Mouse (Mus musculus): Measurements from ENCODE around the gene Smim27. TPM values are rescaled to one million over a fixed set of nuclear protein-coding genes. Genes with fewer than 3 reads are reported as not detected.

Gene Smim27
- polyA plus RNA-seq (2012; rRNA removed): 6.1 and 6.9 TPM in 2 replicates

GRCm38 (mm10) chr4:40269430-40270032 is at the start of gene Smim27, which contains the start of gene Topors:
TSS of gene Smim27 (plus strand) at chr4:40269579.
TSS of gene Topors (minus strand) at chr4:40269850.
- DNase-seq (ENCODE audit: extremely low spot score in 1 of 2, low spot score in 1 of 2): peak; percentile 93 to 96

- no peak for DNase-seq (ENCODE audit: extremely low spot score in 1 of 2, low spot score in 1 of 2)
Observed at GRCm38 (mm10) chr4:40220437-40220836, 48.9 kb upstream of the Smim27 start.

DNA sequence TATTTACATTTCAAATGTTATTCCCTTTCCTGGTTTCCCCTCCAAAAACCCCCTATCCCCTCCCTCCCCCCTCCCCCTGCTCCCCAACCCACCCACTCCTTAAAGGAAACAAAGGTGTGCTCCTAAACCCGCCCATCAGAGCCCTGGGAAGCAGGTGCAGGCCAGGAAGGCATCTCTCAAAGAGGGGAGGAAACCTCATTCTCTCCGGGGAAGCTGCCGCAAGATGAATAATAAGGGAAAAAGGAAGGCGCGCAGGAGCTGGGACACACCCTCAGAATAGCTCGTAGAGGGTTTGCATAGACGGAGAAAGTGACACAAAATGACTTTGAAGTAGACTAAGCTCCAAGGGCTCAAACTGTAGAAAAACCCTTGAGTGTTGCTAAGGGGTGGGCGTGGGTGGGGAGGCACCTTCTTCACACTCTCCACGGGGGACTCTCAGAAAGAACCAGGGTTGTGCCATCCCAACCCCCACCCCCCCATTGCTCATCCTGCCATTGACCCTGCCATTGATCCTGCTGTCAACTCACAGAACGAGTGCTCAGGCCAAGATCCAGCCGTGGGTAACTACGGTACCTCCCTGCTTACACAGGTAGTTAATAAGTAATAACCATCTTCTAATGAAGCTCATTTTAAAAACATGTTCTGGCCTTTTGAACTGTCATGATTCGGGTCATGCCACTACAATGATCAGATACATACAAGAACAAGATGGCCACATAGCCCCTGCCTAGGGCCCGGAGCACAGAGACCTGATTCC is 48.2 kb upstream of the Smim27 start:
- no peak for DNase-seq (ENCODE audit: extremely low spot score in 1 of 2, low spot score in 1 of 2)

DNA sequence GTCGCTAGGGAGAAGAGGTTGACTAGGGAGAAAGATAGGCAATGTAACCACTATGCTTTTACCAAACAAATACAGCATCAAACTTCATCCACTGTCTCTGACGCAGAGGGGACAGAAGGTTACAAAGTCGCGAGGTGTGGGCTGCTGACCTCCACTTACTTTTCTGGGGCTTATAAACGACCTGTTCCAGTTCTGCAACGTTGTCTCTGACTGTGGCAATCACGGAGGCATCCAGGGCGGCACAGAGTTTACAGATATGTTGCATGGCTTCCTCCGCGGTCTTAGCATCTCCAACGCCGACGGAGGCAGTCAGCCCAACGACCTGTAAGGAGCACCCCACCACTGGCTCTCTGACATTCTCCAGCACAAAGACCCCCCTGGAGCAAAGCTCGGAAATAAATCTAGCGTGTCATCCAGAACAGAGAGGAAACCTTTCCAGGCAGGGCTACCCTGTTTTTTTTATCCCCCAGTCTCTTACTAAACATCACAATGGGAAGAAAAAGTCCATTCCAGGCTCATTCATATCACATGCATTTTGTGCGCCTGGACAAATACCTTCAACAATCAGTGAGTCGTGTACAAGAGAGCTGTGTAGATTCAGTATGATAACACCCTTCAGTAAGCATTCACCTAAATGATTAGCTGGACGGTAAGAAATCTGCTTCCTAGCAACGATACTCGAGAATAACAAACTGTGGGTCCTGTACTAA is 47.3 kb upstream of the Smim27 start:
- DNase-seq (ENCODE audit: extremely low spot score in 1 of 2, low spot score in 1 of 2): no peak

DNA sequence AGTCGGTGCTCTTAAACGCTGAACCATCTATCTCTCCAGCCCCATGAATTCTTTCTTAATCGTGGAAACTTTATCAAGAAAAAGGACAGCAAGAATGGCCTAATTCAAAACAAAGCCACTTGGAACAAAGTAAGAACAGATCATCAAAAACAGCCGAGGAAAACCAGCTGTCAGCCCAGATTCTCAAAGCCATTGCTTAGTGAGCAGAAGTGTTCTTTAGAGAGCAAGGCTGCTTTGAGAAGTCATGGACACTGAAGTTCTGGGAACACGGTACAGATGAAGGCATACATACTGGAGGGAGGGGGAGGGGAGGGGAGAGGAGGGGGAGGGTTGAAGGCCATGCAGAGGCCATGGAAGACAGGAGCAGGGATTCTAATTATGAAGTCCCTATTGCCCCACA is 43.3 kb upstream of the Smim27 start:
- DNase-seq (ENCODE audit: extremely low spot score in 1 of 2, low spot score in 1 of 2): no peak

DNA sequence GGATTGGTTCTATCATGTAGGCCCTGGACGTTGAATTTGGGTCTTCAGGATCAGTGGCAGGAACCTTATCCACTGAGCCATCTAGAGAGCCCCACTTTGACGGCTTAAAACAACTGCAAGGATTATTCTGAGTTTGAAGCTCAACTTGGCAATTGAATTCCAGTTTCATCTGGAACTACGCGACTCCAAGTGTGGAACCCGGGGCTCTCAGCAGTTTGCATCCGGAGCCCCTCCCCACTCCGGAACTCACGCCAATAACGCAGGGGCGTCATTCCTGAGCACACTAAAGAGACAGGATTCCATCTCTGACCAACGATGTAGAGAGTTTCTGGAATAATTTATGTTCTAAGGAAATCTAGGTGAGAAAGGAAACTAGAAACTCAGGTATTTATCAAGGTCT is 42.2 kb upstream of the Smim27 start:
- no peak for DNase-seq (ENCODE audit: extremely low spot score in 1 of 2, low spot score in 1 of 2)

DNA sequence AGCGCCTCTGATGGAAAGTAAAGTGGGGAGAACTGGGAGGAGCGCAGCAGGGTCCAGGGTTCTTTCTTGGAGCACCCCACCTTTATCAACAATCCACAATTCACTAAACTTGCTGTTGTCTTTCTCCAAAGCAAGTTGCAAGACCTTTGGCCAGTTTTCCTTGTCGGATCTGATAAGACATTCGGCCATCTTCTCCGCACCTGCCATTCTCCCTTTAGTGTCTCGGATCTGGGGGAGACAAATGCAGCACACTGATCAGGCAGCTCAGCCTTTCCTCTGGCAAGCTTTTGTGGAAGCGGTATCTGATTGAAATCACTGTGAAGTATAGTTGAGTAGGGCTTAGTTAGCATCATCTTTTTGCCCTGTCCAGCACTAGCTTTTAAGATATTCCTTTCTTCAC is 41.5 kb upstream of the Smim27 start:
- no peak for DNase-seq (ENCODE audit: extremely low spot score in 1 of 2, low spot score in 1 of 2)

DNA sequence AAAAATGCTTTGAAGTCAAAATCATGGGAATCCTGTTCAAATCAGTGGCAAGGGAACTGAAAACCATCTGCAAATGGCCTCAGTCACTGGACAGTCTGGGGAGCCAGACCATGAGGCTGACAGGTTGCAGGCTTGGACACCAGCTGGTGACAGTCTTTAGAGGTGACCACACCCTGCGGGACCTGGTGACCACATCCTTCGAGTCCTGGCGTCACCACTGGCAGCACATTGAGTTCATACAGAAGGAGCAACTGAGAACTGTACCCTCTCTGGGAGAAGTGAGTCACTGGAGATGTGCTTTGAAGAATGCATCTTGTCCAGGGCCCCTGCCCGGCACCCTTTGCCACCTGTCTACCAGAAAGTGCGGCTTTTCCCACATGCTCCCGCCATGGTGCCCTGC is 39.7 kb upstream of the Smim27 start:
- no peak for DNase-seq (ENCODE audit: extremely low spot score in 1 of 2, low spot score in 1 of 2)

- DNase-seq (ENCODE audit: extremely low spot score in 1 of 2, low spot score in 1 of 2): no peak
Observed at GRCm38 (mm10) chr4:40233062-40233664, 36.2 kb upstream of the Smim27 start.

GRCm38 (mm10) chr4:40234256-40234655 is 35.1 kb upstream of the Smim27 start:
- DNase-seq (ENCODE audit: extremely low spot score in 1 of 2, low spot score in 1 of 2): no peak

DNA sequence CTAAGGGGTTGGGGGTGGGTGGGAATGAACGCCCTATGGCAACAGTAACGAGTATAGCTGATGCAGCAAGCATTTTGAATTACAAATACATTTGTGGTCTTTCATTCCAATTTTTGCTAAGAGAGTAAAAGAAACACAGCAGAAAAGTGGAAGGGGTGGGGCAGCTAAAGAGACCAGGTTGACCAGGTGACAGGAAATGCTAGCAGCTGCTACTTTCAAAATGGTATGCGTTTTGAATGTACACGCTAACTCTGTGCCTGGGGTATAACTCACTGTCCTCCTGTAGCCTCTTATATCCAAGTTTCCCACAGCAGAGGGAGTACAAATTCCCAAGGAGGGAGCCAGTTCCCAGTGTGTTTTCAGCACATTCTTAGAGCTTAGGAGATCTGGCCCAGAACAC is 32.5 kb upstream of the Smim27 start:
- no peak for DNase-seq (ENCODE audit: extremely low spot score in 1 of 2, low spot score in 1 of 2)

DNA sequence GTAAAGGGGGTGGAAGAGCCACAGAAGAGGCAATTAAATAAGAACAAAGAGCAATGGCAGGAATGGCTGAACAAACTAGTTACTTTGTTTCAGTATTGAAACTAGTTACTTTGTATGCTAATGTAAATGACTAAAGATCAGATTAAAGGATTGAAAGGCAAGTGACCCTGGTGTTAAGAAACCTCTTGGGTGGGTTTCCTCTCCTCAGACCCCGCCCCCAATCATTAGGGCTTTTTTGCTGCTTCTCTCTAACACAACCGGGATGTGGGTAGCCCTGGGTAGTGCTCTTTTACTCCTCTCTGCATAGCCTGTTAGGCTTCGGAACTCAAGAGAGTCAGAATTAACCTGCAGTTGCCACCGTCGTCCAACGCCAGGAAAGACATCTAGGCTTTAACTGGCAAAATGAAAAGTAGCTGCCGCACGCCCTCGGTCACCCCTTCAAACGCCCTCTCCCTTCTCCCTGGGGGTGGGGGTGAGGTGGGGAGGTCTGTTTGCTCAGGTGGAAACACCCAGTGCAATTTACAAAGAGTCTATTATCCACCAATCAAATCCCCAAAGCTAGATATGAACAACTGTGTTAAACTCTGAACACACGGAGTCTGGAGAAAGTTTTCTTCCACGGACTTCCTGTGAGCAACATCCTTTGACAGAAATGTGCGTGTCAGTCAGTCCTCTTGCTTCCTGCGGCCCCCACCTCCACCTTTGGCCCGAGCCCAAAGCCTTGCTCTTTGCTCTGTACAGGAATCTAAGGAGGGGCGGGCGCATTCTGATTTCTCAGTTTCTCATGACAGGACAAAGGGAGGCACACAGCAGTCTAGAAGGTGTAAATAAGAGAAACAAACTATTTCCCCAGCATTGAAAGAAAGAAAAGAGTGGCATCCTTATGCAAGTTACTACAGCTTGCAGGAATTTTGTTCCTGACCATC is 30.6 kb upstream of the Smim27 start:
- no peak for DNase-seq (ENCODE audit: extremely low spot score in 1 of 2, low spot score in 1 of 2)

- no peak for DNase-seq (ENCODE audit: extremely low spot score in 1 of 2, low spot score in 1 of 2)
Observed at GRCm38 (mm10) chr4:40239409-40240271, 29.7 kb upstream of the Smim27 start, which contains the start of gene Ddx58. TSS of gene Ddx58 (minus strand) at chr4:40239828.

- no peak for DNase-seq (ENCODE audit: extremely low spot score in 1 of 2, low spot score in 1 of 2)
Observed at GRCm38 (mm10) chr4:40240272-40240744, 29.1 kb upstream of the Smim27 start.

GRCm38 (mm10) chr4:40241928-40242327 is 27.5 kb upstream of the Smim27 start:
- no peak for DNase-seq (ENCODE audit: extremely low spot score in 1 of 2, low spot score in 1 of 2)

DNA sequence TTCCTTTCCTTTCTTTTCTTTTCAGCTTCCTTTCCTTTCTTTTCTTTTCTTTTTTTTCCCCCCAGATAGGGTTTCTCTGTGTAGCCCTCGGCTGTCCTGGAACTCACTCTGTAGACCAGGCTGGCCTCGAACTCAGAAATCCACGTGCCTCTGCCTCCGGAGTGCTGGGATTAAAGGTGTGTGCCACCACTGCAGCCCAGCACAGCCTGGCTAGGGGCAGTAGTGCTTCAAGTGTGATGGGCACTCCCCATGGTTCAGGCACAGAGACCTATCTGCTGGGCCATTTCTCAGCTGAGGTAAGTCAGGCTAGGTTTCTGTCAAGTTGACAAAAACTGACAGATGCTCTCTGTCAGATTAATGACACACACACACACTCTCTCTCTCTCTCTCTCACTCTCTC is 26.4 kb upstream of the Smim27 start:
- no peak for DNase-seq (ENCODE audit: extremely low spot score in 1 of 2, low spot score in 1 of 2)

- no peak for DNase-seq (ENCODE audit: extremely low spot score in 1 of 2, low spot score in 1 of 2)
Observed at GRCm38 (mm10) chr4:40244035-40244434, 25.3 kb upstream of the Smim27 start.

DNA sequence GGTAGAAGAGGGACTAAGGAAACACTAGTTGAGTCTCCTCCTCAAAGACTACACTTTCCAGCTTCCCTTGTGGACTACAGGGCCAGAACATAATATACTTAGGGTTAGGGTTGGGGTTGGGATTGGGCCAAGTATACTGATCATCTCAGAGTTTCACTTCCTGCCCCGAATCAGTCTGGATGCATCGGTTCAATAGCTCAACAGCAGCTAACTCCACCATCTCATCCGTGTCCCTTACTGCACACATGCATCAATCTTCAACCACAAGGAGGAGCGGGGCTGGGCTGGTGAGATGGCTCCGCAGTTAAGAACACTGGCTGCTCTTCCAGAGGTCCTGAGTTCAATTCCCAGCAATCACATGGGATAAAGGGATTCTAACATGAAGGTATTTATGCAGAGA is 18.4 kb upstream of the Smim27 start:
- no peak for DNase-seq (ENCODE audit: extremely low spot score in 1 of 2, low spot score in 1 of 2)

- DNase-seq (ENCODE audit: extremely low spot score in 1 of 2, low spot score in 1 of 2): no peak
Observed at GRCm38 (mm10) chr4:40253766-40254165, 15.6 kb upstream of the Smim27 start.

Data from frontal cortex, adult 2 months (tissue).